Mouse (Mus musculus): ENCODE measurements at regions not wholly inside any gene's neighbourhood (a gene's known extent, or its start where the extent isn't known, plus 50 kb on each side); places are given as distances from the start of the nearest gene placed in this dataset.

DNA sequence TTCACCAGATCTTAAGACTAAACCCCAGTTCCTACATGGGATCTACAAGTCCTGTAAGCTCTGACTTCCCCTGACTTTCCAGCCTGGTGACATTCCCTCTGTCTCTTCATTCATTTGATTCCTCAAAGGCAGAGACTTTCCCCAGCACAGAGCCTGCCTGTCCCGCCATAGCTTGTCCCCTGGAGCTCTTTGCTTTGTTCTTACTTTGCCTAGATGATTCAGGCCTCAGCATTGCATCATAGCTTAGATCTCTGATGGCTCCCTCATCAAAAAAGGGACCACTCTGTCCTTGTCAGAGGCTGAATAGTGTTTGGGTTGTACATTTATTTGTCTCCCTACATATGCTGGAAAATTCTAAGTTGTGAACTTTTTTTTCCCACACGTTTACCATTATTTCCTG lies 57.6 kb upstream of the Exoc6 start:
- no peak overlapping the region for H3K4me3 ChIP-seq (replicated peaks; ENCODE audit: low read length)
- no peak for TF ChIP-seq CTCF (conservative IDR thresholded peaks at IDR 0.05; ENCODE audit: low read length)
- TF ChIP-seq POU5F1 (IDR thresholded peaks at IDR 0.05; ENCODE audit: borderline replicate concordance, low read length): no peak
- TF ChIP-seq NANOG (IDR thresholded peaks at IDR 0.05; ENCODE audit: borderline replicate concordance, low read length): no peak
- H3K27me3 ChIP-seq (ENCODE audit: insufficient read depth, low read length): no peaks in the 10 kb centered on the region
- H3K36me3 ChIP-seq (ENCODE audit: insufficient read depth, low read length): no peaks in the 10 kb centered on the region
- H3K9me3 ChIP-seq (ENCODE audit: low read length): no peaks in the 10 kb centered on the region
- peaks cover 44% of the 10 kb centered on the region for H3K4me1 ChIP-seq (replicated peaks; ENCODE audit: low read depth, low read length)

DNA sequence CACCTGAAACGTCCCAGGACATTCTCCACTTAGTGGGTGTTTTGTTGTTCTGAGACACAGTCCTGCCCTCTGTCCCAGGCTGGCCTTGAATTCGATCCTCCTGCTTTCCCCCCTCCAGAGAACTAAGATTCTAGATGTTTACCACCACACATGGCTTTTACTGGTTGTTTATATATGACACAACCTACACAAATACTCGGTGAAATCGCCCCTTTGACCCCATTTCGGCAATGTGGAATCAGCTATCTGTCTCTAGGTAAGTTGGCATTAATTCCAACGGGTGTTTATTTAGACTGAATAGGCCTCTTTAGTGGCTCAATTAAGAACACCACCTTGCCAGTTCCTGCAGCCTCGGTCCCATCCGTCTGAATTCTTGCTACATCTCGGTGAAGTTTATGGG lies 56.8 kb upstream of the Exoc6 start:
- Histone ChIP-seq H3K4me1 (replicated peaks; ENCODE audit: low read depth, low read length) (peaks cover 44% of the 10 kb centered on the region), H3K9me3 (ENCODE audit: low read length) (no peaks in the 10 kb centered on the region), H3K27me3 (ENCODE audit: insufficient read depth, low read length) (no peaks in the 10 kb centered on the region), H3K4me3 (replicated peaks; ENCODE audit: low read length) (no peak overlapping the region), H3K36me3 (ENCODE audit: insufficient read depth, low read length) (no peaks in the 10 kb centered on the region)
- TF ChIP-seq CTCF (conservative IDR thresholded peaks at IDR 0.05; ENCODE audit: low read length): no peak
- no peak for TF ChIP-seq NANOG (IDR thresholded peaks at IDR 0.05; ENCODE audit: borderline replicate concordance, low read length)
- no peak for TF ChIP-seq POU5F1 (IDR thresholded peaks at IDR 0.05; ENCODE audit: borderline replicate concordance, low read length)

DNA sequence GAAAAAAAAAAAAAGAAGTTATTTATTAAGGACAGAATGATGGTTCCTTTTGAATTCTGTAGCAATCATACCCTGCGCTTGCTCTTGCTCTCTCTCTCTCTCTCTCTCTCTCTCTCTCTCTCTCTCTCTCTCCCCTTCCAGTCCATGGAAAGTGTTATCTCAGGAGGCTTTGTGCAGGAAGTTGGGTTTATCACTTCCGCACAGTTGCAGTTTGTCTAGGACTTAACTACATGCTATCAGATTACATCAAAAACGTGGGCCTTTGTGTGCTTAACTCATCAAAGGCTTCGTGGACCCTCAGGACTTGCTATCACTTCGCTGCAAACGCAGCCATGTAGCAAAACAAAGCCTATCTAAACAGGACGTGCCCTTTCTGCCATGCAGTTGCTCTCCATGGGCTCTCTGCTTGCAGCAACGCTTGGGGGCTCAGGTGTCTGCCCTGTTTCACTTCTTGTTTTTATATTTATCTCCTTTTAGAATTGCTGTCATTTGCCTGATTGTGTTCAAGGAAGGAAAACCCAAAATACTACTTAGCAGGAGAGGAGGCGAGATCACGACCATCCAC lies 56.2 kb upstream of the Exoc6 start:
- peaks cover 39% of the 10 kb centered on the region for H3K4me1 ChIP-seq (replicated peaks; ENCODE audit: low read depth, low read length)
- H3K27me3 ChIP-seq (ENCODE audit: insufficient read depth, low read length): no peaks in the 10 kb centered on the region
- TF ChIP-seq POU5F1 (IDR thresholded peaks at IDR 0.05; ENCODE audit: borderline replicate concordance, low read length): no peak
- TF ChIP-seq CTCF (conservative IDR thresholded peaks at IDR 0.05; ENCODE audit: low read length): no peak
- no peak overlapping the region for H3K4me3 ChIP-seq (replicated peaks; ENCODE audit: low read length)
- H3K9me3 ChIP-seq (ENCODE audit: low read length): no peaks in the 10 kb centered on the region
- H3K36me3 ChIP-seq (ENCODE audit: insufficient read depth, low read length): no peaks in the 10 kb centered on the region

DNA sequence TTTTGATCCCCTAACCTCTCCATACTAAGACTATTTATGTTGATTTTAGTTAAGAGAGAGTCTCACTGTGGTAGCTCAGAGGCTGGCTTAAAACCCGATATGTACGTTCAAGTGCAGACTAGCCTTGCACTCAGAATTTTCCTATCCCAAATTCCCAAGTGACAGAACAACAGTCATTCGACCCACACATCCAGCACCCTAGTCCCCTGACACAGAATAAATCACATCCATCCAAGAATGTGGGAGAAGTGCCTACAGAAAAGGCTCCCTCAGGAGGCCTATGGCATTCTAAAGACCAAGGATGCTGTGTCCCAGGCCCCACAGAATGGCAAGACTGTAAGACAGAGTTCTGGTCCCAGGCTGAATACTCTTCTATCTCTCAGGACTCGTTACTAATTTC lies 55.4 kb upstream of the Exoc6 start:
- H3K9me3 ChIP-seq (ENCODE audit: low read length): no peaks in the 10 kb centered on the region
- H3K4me3 ChIP-seq (replicated peaks; ENCODE audit: low read length): no peak overlapping the region
- H3K4me1 ChIP-seq (replicated peaks; ENCODE audit: low read depth, low read length): peaks cover 38% of the 10 kb centered on the region
- no peaks in the 10 kb centered on the region for H3K27me3 ChIP-seq (ENCODE audit: insufficient read depth, low read length)
- no peaks in the 10 kb centered on the region for H3K36me3 ChIP-seq (ENCODE audit: insufficient read depth, low read length)
- TF ChIP-seq CTCF (conservative IDR thresholded peaks at IDR 0.05; ENCODE audit: low read length): no peak
- TF ChIP-seq NANOG (IDR thresholded peaks at IDR 0.05; ENCODE audit: borderline replicate concordance, low read length): no peak
- no peak for TF ChIP-seq POU5F1 (IDR thresholded peaks at IDR 0.05; ENCODE audit: borderline replicate concordance, low read length)

DNA sequence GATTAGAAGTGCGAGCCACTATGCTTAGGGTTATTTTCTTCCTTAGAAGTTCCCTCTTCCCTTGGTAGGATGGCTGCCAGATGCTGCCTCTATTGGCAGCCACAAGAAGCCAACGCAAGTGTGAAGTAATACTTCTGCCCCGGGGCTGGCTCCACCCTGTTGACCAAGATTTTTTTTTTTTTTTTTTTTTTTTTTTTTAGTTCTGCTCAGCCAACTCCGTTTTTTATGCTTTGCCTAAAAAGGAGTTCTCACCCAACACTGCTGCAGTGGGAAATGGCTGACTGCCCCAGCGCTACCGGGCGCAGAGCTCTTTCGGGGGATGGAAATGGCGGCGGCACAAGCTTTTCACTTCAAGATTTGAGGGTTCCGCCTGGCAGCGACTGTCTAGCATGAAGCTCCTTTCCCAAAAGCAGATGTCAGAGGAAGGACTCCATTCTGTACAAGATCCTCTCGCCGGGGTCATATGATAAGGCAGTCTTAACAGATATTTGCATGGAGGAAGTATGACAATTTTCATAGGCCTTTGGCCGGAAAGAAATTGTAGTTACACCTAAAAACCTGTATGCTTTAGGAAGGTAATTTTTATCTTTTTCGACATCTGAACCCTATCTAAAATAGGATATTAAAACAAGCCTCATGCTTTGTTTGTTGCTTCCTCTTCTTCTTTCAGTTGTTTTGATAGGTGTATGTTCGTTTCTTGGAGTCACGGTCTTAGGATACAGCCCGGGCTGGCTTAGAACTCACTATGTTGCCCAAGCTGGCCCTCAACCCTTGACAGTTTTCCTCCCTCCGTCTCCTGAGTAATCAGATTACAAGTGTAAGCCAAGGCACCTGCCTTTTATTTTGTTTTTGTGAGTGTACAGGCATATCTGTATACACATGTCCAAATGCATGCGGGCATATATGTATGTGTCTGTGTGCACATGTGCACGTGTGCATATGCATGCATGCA lies 54.6 kb upstream of the Exoc6 start:
- Histone ChIP-seq H3K9me3 (ENCODE audit: low read length) (no peaks in the 10 kb centered on the region), H3K36me3 (ENCODE audit: insufficient read depth, low read length) (no peaks in the 10 kb centered on the region), H3K4me3 (replicated peaks; ENCODE audit: low read length) (no peak overlapping the region), H3K4me1 (replicated peaks; ENCODE audit: low read depth, low read length) (peaks cover 38% of the 10 kb centered on the region), H3K27me3 (ENCODE audit: insufficient read depth, low read length) (no peaks in the 10 kb centered on the region)
- no peak for TF ChIP-seq CTCF (conservative IDR thresholded peaks at IDR 0.05; ENCODE audit: low read length)
- no peak for TF ChIP-seq POU5F1 (IDR thresholded peaks at IDR 0.05; ENCODE audit: borderline replicate concordance, low read length)
- no peak for TF ChIP-seq NANOG (IDR thresholded peaks at IDR 0.05; ENCODE audit: borderline replicate concordance, low read length)

DNA sequence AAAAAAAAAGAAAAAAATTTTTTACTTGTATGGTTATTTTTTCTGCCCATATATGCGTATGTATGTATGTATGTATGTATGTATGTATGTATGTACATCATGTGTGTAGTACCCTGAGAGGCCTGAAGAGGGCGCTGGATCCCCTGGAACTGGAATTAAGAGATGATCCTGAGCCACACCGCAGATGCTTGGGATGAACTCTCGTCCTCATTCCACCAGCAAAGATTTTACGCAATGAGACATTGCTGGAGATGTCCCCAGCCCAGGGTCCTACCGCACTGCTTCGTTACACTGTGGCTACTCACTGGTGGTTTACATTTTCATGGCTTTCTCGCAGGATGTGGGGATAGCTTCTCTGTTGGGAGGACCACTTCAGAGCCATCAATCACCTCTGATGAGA lies 53.5 kb upstream of the Exoc6 start:
- Histone ChIP-seq H3K36me3 (ENCODE audit: insufficient read depth, low read length) (no peaks in the 10 kb centered on the region), H3K9me3 (ENCODE audit: low read length) (no peaks in the 10 kb centered on the region), H3K4me3 (replicated peaks; ENCODE audit: low read length) (peak overlapping the region; percentile 41; the same call in 1 of the 2 replicates), H3K4me1 (replicated peaks; ENCODE audit: low read depth, low read length) (peaks cover 27% of the 10 kb centered on the region), H3K27me3 (ENCODE audit: insufficient read depth, low read length) (no peaks in the 10 kb centered on the region)
- no peak for TF ChIP-seq NANOG (IDR thresholded peaks at IDR 0.05; ENCODE audit: borderline replicate concordance, low read length)
- no peak for TF ChIP-seq POU5F1 (IDR thresholded peaks at IDR 0.05; ENCODE audit: borderline replicate concordance, low read length)
- peak; percentile 57 for TF ChIP-seq CTCF (conservative IDR thresholded peaks at IDR 0.05; ENCODE audit: low read length)

DNA sequence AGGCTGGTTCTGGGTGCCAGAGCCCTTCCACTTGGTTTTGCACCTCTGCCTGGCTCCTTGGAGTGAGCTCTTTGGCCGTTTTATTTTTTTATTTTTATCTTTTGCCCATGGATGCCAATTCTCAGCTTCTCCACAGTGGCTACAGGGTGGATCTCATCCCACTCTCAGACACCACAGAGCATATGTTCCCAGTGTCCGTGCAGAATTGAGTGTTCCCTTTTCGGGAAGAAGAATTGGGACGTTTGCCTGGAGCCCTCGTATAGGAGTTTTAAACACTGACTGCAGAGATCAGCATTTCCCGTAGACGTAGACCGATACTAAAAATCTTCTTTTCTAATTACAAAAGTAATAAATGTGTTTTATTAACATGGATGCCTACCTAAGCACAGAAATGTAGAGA lies 53.1 kb upstream of the Exoc6 start:
- Histone ChIP-seq H3K4me1 (replicated peaks; ENCODE audit: low read depth, low read length) (peaks cover 24% of the 10 kb centered on the region), H3K27me3 (ENCODE audit: insufficient read depth, low read length) (no peaks in the 10 kb centered on the region), H3K4me3 (replicated peaks; ENCODE audit: low read length) (peak overlapping the region; percentile 41; the same call in 1 of the 2 replicates), H3K9me3 (ENCODE audit: low read length) (no peaks in the 10 kb centered on the region), H3K36me3 (ENCODE audit: insufficient read depth, low read length) (no peaks in the 10 kb centered on the region)
- TF ChIP-seq NANOG (IDR thresholded peaks at IDR 0.05; ENCODE audit: borderline replicate concordance, low read length): no peak
- no peak for TF ChIP-seq POU5F1 (IDR thresholded peaks at IDR 0.05; ENCODE audit: borderline replicate concordance, low read length)
- no peak for TF ChIP-seq CTCF (conservative IDR thresholded peaks at IDR 0.05; ENCODE audit: low read length)

DNA sequence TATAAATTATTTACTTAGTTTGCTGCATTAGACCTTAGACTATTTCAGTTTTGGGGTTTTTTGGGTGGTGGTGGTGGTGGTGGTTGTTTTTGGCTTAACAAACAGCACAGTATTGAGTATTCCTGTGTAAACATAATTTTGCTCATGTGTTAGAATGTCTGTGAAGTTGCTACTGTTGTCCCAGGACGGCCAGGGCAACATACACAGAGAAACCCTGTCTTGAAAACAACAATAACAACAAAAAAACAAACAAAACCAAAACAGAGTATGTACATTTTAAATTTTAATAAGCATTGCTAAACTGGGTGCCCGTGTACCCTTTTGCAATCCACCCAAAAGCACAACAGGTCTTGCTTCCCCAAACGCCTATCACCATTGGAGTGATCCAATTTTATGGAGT lies 51.8 kb upstream of the Exoc6 start:
- Histone ChIP-seq H3K4me3 (replicated peaks; ENCODE audit: low read length) (no peak overlapping the region), H3K4me1 (replicated peaks; ENCODE audit: low read depth, low read length) (peaks cover 24% of the 10 kb centered on the region), H3K9me3 (ENCODE audit: low read length) (no peaks in the 10 kb centered on the region), H3K27me3 (ENCODE audit: insufficient read depth, low read length) (peaks cover under 1% of the 10 kb centered on the region; the same call in 1 of the 2 replicates), H3K36me3 (ENCODE audit: insufficient read depth, low read length) (no peaks in the 10 kb centered on the region)
- TF ChIP-seq NANOG (IDR thresholded peaks at IDR 0.05; ENCODE audit: borderline replicate concordance, low read length): no peak
- no peak for TF ChIP-seq CTCF (conservative IDR thresholded peaks at IDR 0.05; ENCODE audit: low read length)
- no peak for TF ChIP-seq POU5F1 (IDR thresholded peaks at IDR 0.05; ENCODE audit: borderline replicate concordance, low read length)
